Mouse (Mus musculus): ENCODE data around the gene 1700037H04Rik. TPM values are rescaled to one million over a fixed set of nuclear protein-coding genes. Genes with fewer than 3 reads are reported as not detected.

Gene 1700037H04Rik
- polyA plus RNA-seq, 1 experiment from 2014 or later: 76.1 TPM

GRCm38 (mm10) chr2:131203816-131204409 lies 44.0 kb upstream of the 1700037H04Rik start:
- Histone ChIP-seq H3K27ac (ENCODE audit: low read depth) (peak overlapping the region; percentile 75; the same call in 1 of the 2 replicates), H3K9me3 (ENCODE audit: low read depth, low read length) (no peaks in the 10 kb centered on the region), H3K4me1 (ENCODE audit: insufficient read depth) (peaks cover 7% of the 10 kb centered on the region; the same call in 1 of the 2 replicates), H3K4me2 (0 out of 2 replicates have a peak overlapping the region, but pooled peaks have one; percentile 18), H3K36me3 (ENCODE audit: insufficient read depth) (peaks cover 6% of the 10 kb centered on the region; the same call in 1 of the 2 replicates), H3K9ac (no peak overlapping the region), H3K4me3 (ENCODE audit: low read depth, low read length) (no peak overlapping the region), H3K27me3 (ENCODE audit: insufficient read depth, low read length) (no peaks in the 10 kb centered on the region)
- ATAC-seq (ENCODE audit: insufficient read depth) (no peak), DNase-seq (no peak)
- TF ChIP-seq CTCF (IDR thresholded peaks at IDR 0.05; ENCODE audit: low read depth): no peak
- WGBS: 72% methylated on average over 6 of the region's 6 CpGs

GRCm38 (mm10) chr2:131201262-131201661 lies 41.4 kb upstream of the 1700037H04Rik start:
- Histone ChIP-seq H3K36me3 (ENCODE audit: insufficient read depth) (peaks cover 26% of the 10 kb centered on the region), H3K4me2 (no peak overlapping the region), H3K27me3 (ENCODE audit: insufficient read depth, low read length) (no peaks in the 10 kb centered on the region), H3K27ac (ENCODE audit: low read depth) (no peak overlapping the region), H3K4me3 (ENCODE audit: low read depth, low read length) (no peak overlapping the region), H3K9ac (no peak overlapping the region), H3K9me3 (ENCODE audit: low read depth, low read length) (no peaks in the 10 kb centered on the region), H3K4me1 (ENCODE audit: insufficient read depth) (peaks cover 7% of the 10 kb centered on the region; the same call in 1 of the 2 replicates)
- no peak for ATAC-seq (ENCODE audit: insufficient read depth)
- no peak for TF ChIP-seq CTCF (IDR thresholded peaks at IDR 0.05; ENCODE audit: low read depth)
- WGBS: 86% methylated on average over 3 of the region's 3 CpGs
- DNase-seq: no peak

GRCm38 (mm10) chr2:131200710-131201109 lies 40.8 kb upstream of the 1700037H04Rik start:
- no peak for TF ChIP-seq CTCF (IDR thresholded peaks at IDR 0.05; ENCODE audit: low read depth)
- Histone ChIP-seq H3K9ac (no peak overlapping the region), H3K36me3 (ENCODE audit: insufficient read depth) (peaks cover 31% of the 10 kb centered on the region), H3K4me1 (ENCODE audit: insufficient read depth) (peaks cover 7% of the 10 kb centered on the region; the same call in 1 of the 2 replicates), H3K4me2 (no peak overlapping the region), H3K4me3 (ENCODE audit: low read depth, low read length) (no peak overlapping the region), H3K9me3 (ENCODE audit: low read depth, low read length) (no peaks in the 10 kb centered on the region), H3K27me3 (ENCODE audit: insufficient read depth, low read length) (no peaks in the 10 kb centered on the region), H3K27ac (ENCODE audit: low read depth) (no peak overlapping the region)
- ATAC-seq (ENCODE audit: insufficient read depth) (no peak), DNase-seq (no peak)
- WGBS: 63% methylated on average over 2 of the region's 2 CpGs

DNA sequence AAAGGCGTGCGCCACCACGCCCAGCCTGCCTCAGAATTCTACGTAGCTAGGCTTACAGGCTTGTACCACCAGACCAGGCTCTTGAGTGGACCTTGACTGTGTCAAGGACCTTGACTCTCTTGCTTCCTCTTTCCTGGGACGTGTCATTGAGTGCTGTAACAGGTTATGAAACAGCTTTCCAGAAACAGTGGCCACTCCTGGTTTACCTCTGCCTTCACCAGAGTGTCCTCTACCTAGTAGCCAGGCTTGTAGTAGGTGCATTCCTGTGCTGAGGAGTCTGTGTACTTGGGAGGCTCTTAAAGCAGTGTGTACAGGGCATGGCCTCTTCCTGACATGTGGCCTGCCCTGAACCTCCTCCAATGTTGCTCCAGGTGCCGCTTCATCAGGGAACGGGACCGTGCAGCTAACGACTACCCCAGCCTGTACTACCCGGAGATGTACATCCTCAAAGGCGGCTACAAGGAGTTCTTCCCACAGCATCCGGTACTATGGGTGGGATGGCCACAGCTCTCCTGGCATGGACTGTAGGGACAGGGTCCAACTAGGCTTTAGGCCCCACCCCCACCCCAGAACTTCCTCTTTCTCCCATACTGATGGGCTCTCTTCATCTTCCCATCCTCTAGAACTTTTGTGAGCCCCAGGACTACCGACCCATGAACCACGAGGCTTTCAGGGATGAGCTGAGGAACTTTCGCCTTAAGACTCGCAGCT lies 36.9 kb upstream of the 1700037H04Rik start:
- no peak for TF ChIP-seq CTCF (IDR thresholded peaks at IDR 0.05; ENCODE audit: low read depth)
- Histone ChIP-seq H3K4me3 (ENCODE audit: low read depth, low read length) (no peak overlapping the region), H3K4me2 (no peak overlapping the region), H3K4me1 (ENCODE audit: insufficient read depth) (no peaks in the 10 kb centered on the region), H3K27ac (ENCODE audit: low read depth) (no peak overlapping the region), H3K27me3 (ENCODE audit: insufficient read depth, low read length) (no peaks in the 10 kb centered on the region), H3K9ac (no peak overlapping the region), H3K36me3 (ENCODE audit: insufficient read depth) (peaks cover 68% of the 10 kb centered on the region), H3K9me3 (ENCODE audit: low read depth, low read length) (no peaks in the 10 kb centered on the region)
- DNase-seq (no peak), ATAC-seq (ENCODE audit: insufficient read depth) (peak; percentile 19; the same call in 1 of the 2 replicates)
- 87% methylated on average over 16 of the region's 16 CpGs for whole genome bisulfite sequencing

DNA sequence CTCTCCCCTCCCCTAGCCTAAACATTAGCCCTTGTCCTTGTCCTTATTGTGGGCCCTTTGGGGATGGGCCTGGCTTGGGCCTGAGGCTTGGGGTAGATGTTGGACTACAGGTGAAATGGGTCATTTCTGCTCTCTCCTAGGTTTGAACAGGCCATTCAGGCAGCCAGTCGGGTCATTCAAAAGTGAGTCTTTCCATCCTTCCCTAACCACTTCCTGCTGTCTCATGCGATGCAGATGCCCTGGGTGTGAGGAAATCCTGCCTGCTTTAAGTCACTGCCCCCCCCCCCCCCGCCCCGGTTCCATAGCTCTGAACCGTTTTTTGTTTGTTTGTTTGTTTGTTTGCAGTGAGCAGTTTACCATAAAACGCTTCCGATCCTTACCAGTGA lies 31.1 kb upstream of the 1700037H04Rik start:
- Histone ChIP-seq H3K9me3 (ENCODE audit: low read depth, low read length) (no peaks in the 10 kb centered on the region), H3K36me3 (ENCODE audit: insufficient read depth) (peaks cover 55% of the 10 kb centered on the region), H3K4me3 (ENCODE audit: low read depth, low read length) (no peak overlapping the region), H3K27me3 (ENCODE audit: insufficient read depth, low read length) (no peaks in the 10 kb centered on the region), H3K4me2 (no peak overlapping the region), H3K9ac (no peak overlapping the region), H3K4me1 (ENCODE audit: insufficient read depth) (peaks cover 8% of the 10 kb centered on the region; the same call in 1 of the 2 replicates), H3K27ac (ENCODE audit: low read depth) (no peak overlapping the region)
- DNase-seq: no peak
- 73% methylated on average over 7 of the region's 7 CpGs for WGBS
- ATAC-seq (ENCODE audit: insufficient read depth): no peak
- no peak for TF ChIP-seq CTCF (IDR thresholded peaks at IDR 0.05; ENCODE audit: low read depth)

DNA sequence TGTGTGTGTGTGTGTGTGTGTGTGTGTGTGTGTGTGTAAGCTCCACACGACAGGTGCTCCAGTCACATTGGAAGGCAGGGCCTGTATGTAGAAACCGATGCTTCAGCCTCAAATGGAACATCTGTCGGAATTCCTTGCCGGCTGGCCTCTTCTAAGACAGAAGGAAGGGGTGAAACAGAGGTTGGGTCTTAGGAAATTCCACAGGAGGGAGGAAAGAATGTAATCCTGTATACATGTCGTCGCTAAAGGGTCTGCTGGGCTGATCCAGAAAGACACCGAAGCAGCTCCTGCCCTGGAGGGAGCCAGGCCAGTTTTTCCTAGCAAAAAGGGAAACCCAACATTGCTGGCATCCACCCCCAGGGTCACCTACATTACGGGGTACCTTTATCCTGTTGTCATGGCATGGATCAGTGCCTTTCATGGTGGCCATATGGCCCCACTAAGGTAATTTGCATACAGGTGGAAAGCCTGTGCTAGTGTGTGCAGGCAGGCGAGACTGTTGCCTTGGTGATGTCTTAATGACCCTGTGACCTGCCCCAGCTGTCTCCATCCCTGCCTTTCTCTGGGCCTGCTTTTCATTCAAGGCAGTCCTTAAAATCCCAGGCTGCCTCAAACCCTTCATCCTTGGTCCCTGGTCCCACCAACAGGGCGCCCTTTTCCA lies 30.6 kb upstream of the 1700037H04Rik start:
- no peak for ATAC-seq (ENCODE audit: insufficient read depth)
- Histone ChIP-seq H3K27ac (ENCODE audit: low read depth) (no peak overlapping the region), H3K4me2 (no peak overlapping the region)

More for the DNA sequence above, 30.6 kb upstream of the 1700037H04Rik start:
- H3K4me1 ChIP-seq (ENCODE audit: insufficient read depth): peaks cover 8% of the 10 kb centered on the region; the same call in 1 of the 2 replicates
- 32% methylated on average over 10 of the region's 10 CpGs for WGBS
- no peak overlapping the region for H3K4me3 ChIP-seq (ENCODE audit: low read depth, low read length)
- peaks cover 50% of the 10 kb centered on the region for H3K36me3 ChIP-seq (ENCODE audit: insufficient read depth)
- H3K27me3 ChIP-seq (ENCODE audit: insufficient read depth, low read length): no peaks in the 10 kb centered on the region
- no peak overlapping the region for H3K9ac ChIP-seq
- peak; percentile 32 for DNase-seq
- no peaks in the 10 kb centered on the region for H3K9me3 ChIP-seq (ENCODE audit: low read depth, low read length)
- TF ChIP-seq CTCF (IDR thresholded peaks at IDR 0.05; ENCODE audit: low read depth): no peak

Data from lung, embryonic 14.5 days (tissue).